In the genomic region with DNA sequence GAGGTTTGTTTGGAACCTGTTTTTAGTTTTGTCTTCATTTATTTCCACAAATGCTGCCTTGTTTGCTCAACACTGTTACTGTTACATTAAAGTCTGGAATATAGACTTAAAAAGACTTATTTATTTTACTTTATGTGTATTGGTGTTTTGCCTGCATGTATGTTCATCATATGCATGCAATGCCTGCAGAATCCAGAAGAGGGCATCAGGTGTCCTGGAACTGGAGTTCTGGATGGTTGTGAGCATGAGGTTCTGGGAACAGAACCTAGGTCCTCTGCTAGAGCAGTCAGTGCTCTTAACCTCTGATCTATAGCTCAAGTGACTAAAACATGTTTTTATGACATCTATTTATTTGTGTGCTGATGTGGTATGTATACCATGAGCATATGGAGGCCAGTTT, we compare ENCODE assay signal across 33 mouse cellular contexts. TPM values are rescaled to one million over a fixed set of nuclear protein-coding genes. Genes with fewer than 3 reads are reported as not detected.
DNase-seq lines count a peak whose midpoint lies in the region; ATAC-seq and TF ChIP-seq lines count a peak whose summit lies in the region.
"Had no signal": no experiment of that assay in that cellular context is flagged by ENCODE, and none has a peak within 500 bp of the region (broad histone marks: within the 10 kb centered on the region; RNA-seq: fewer than 3 reads in every experiment).

No protein-coding gene starts in this region.

- intact Hi-C loops in heart, adult 2 months (cut with DNase I): no loop called here

- no peaks in the 10 kb centered on the region for H3K4me1 ChIP-seq in heart, adult 2 months (ENCODE audit: control insufficient read depth, insufficient read depth, low read length)
- H3K4me1 ChIP-seq in liver, embryonic 14.5 days (replicated peaks; ENCODE audit: control insufficient read depth in 2 of 2, insufficient read depth in 2 of 2, low read length in 1 of 2): no peaks in the 10 kb centered on the region
- H3K4me1 ChIP-seq in MEL (ENCODE audit: control insufficient read depth in 1 of 2, insufficient read depth in 2 of 2, low read length in 2 of 2): peaks cover 0 to 8% of the 10 kb centered on the region in 2 experiments; a peak in 3 of 4 replicates
- H3K4me1 ChIP-seq: forebrain, embryonic 15.5 days; hindbrain, embryonic 10.5 days; limb, embryonic 15.5 days; midbrain, embryonic 15.5 days; neural tube, embryonic 13.5 days had no signal

- ATAC-seq in liver, embryonic 14.5 days (ENCODE audit: insufficient read depth): no peak
- ATAC-seq: activated CD4-positive, CD25-positive, alpha-beta regulatory T cell, adult 4 months; forebrain, embryonic 15.5 days; midbrain, embryonic 15.5 days had no signal

- H3K79me2 ChIP-seq in heart, adult 2 months (replicated peaks; ENCODE audit: control insufficient read depth, insufficient read depth, low read length): no peaks in the 10 kb centered on the region
- no peaks in the 10 kb centered on the region for H3K79me2 ChIP-seq in MEL (ENCODE audit: control insufficient read depth, insufficient read depth, low read length, poor library complexity)

- no peak for TF ChIP-seq EP300 in heart, adult 2 months (IDR thresholded peaks at IDR 0.05; ENCODE audit: insufficient read depth, low read depth, low read length)
- TF ChIP-seq EP300 in liver, embryonic 14.5 days (IDR thresholded peaks at IDR 0.05; ENCODE audit: low read depth): no peak
- no peak for TF ChIP-seq EP300 in MEL (IDR thresholded peaks at IDR 0.05; ENCODE audit: low read depth in 1 of 2, low read length in 2 of 2)

- no peak overlapping the region for H3K27ac ChIP-seq in heart, adult 2 months
- H3K27ac ChIP-seq in liver, embryonic 14.5 days: no peak overlapping the region
- no peak overlapping the region for H3K27ac ChIP-seq in MEL (ENCODE audit: control insufficient read depth, low read depth, low read length)
- H3K27ac ChIP-seq: forebrain, embryonic 15.5 days; heart, embryonic 10.5 days; hindbrain, embryonic 10.5 days; limb, embryonic 15.5 days; midbrain, embryonic 15.5 days; neural tube, embryonic 13.5 days had no signal

- no peak for DNase-seq in heart, adult 2 months
- no peak for DNase-seq in heart, adult 18-20 months
- no peak for DNase-seq in liver, embryonic 14.5 days (ENCODE audit: low read depth in 3 of 3, low spot score in 3 of 3)
- no peak for DNase-seq in liver
- DNase-seq in MEL (ENCODE audit: low read depth, low spot score): peak; percentile 43
- DNase-seq in brain, embryonic 14.5 days (ENCODE audit: low read depth): no peak
- DNase-seq in thymus, postnatal 10 days (ENCODE audit: low spot score in 2 of 2): no peak
- no peak for DNase-seq in kidney, postnatal 10 days
- DNase-seq: adrenal gland, adult 8-10 months; B cell, adult 2 months; cerebellum, adult 2 months; cerebellum, postnatal 25 days; embryo, embryonic 11 days; gastrocnemius, postnatal 14 days; kidney, adult 2 months; kidney, postnatal 25 days; lung, adult 18-20 months; lung, postnatal 36 days; retina, postnatal 1 day; right cerebral cortex, postnatal 25 days; spleen, adult 18-20 months; thymus, postnatal 14 days had no signal

- TF ChIP-seq POLR2A in heart, adult 2 months (IDR thresholded peaks at IDR 0.05; ENCODE audit: insufficient read depth, low read depth, low read length): no peak
- TF ChIP-seq POLR2A in MEL (IDR thresholded peaks at IDR 0.05; ENCODE audit: control insufficient read depth in 1 of 2, insufficient read depth in 1 of 2, low read depth in 1 of 2, low read length in 2 of 2, poor library complexity in 1 of 2): no peak
- no peak for TF ChIP-seq POLR2A in brain, embryonic 14.5 days (IDR thresholded peaks at IDR 0.05; ENCODE audit: borderline replicate concordance, extremely low read depth, insufficient read depth, insufficient read length, poor library complexity, severe bottlenecking)

- no peak overlapping the region for H3K4me2 ChIP-seq in liver, embryonic 14.5 days (ENCODE audit: low read depth)
- H3K4me2 ChIP-seq: forebrain, embryonic 15.5 days; limb, embryonic 15.5 days; midbrain, embryonic 15.5 days; neural tube, embryonic 13.5 days had no signal

- H3K4me3 ChIP-seq in heart, adult 2 months: no peak overlapping the region
- H3K4me3 ChIP-seq in liver, embryonic 14.5 days (ENCODE audit: insufficient read depth in 1 of 2, low read depth in 2 of 2, low read length in 2 of 2): no peak overlapping the region
- H3K4me3 ChIP-seq in MEL (ENCODE audit: control insufficient read depth in 1 of 2, insufficient read depth in 1 of 2, low read depth in 2 of 2, low read length in 2 of 2): no peak overlapping the region
- H3K4me3 ChIP-seq: forebrain, embryonic 15.5 days; heart, embryonic 10.5 days; hindbrain, embryonic 10.5 days; limb, embryonic 15.5 days; midbrain, embryonic 15.5 days; myocyte; neural tube, embryonic 13.5 days had no signal

- 0 out of 2 replicates have a peak, but pooled peaks have one; percentile 20 for TF ChIP-seq CTCF in heart, adult 2 months (IDR thresholded peaks at IDR 0.05)
- peak; percentile 40 for TF ChIP-seq CTCF in liver, embryonic 14.5 days (IDR thresholded peaks at IDR 0.05; ENCODE audit: low read depth)
- TF ChIP-seq CTCF in MEL (IDR thresholded peaks at IDR 0.05 in 2 of 3, conservative IDR thresholded peaks at IDR 0.05 in 1 of 3; ENCODE audit: control insufficient read depth in 1 of 3, insufficient read depth in 1 of 3, low read depth in 2 of 3, low read length in 3 of 3, poor library complexity in 1 of 3, severe bottlenecking in 1 of 3): peak; percentile 18 to 40 (median 35); a peak in 4 of 6 replicates
- peak; percentile 3; the same call in 1 of the 2 replicates for TF ChIP-seq CTCF in brain, embryonic 14.5 days (IDR thresholded peaks at IDR 0.05; ENCODE audit: borderline replicate concordance, extremely low read depth, insufficient read depth, insufficient read length)

- H3K9ac ChIP-seq in heart, adult 2 months (ENCODE audit: low read depth, low read length): no peak overlapping the region
- no peak overlapping the region for H3K9ac ChIP-seq in liver, embryonic 14.5 days (replicated peaks)
- no peak overlapping the region for H3K9ac ChIP-seq in MEL (ENCODE audit: control insufficient read depth, low read depth, low read length, poor library complexity, severe bottlenecking)
- H3K9ac ChIP-seq: forebrain, embryonic 15.5 days; limb, embryonic 15.5 days; midbrain, embryonic 15.5 days; neural tube, embryonic 13.5 days had no signal

- TF ChIP-seq RAD21 in MEL (IDR thresholded peaks at IDR 0.05; ENCODE audit: low read depth, low read length): peak; percentile 12

- H3K27me3 ChIP-seq in heart, adult 2 months (ENCODE audit: control insufficient read depth, insufficient read depth, low read length): no peaks in the 10 kb centered on the region
- no peaks in the 10 kb centered on the region for H3K27me3 ChIP-seq in liver, embryonic 14.5 days (ENCODE audit: control insufficient read depth, insufficient read depth, low read length)
- no peaks in the 10 kb centered on the region for H3K27me3 ChIP-seq in MEL (ENCODE audit: control insufficient read depth in 1 of 2, insufficient read depth in 2 of 2, low read length in 2 of 2)
- H3K27me3 ChIP-seq: forebrain, embryonic 15.5 days; limb, embryonic 15.5 days; midbrain, embryonic 15.5 days; neural tube, embryonic 13.5 days had no signal

- H3K9me3 ChIP-seq in liver, embryonic 14.5 days (ENCODE audit: control insufficient read depth, low read length): no peaks in the 10 kb centered on the region
- no peaks in the 10 kb centered on the region for H3K9me3 ChIP-seq in MEL (replicated peaks; ENCODE audit: insufficient read depth, low read length)
- H3K9me3 ChIP-seq: forebrain, embryonic 15.5 days; heart, embryonic 10.5 days; hindbrain, embryonic 10.5 days; limb, embryonic 15.5 days; midbrain, embryonic 15.5 days; neural tube, embryonic 13.5 days had no signal

- H3K36me3 ChIP-seq in heart, adult 2 months (ENCODE audit: control insufficient read depth, insufficient read depth, low read length): no peaks in the 10 kb centered on the region
- no peaks in the 10 kb centered on the region for H3K36me3 ChIP-seq in liver, embryonic 14.5 days (replicated peaks; ENCODE audit: control insufficient read depth, insufficient read depth, low read depth)
- H3K36me3 ChIP-seq in MEL (ENCODE audit: control insufficient read depth in 1 of 2, insufficient read depth in 2 of 2, low read length in 2 of 2): peaks cover 0 to 7% of the 10 kb centered on the region in 2 experiments; a peak in 2 of 4 replicates
- H3K36me3 ChIP-seq: forebrain, embryonic 15.5 days; heart, embryonic 10.5 days; hindbrain, embryonic 10.5 days; limb, embryonic 15.5 days; midbrain, embryonic 15.5 days; neural tube, embryonic 13.5 days had no signal

TF ChIP-seq in MEL, 35 proteins besides CTCF, POLR2A, EP300 and RAD21:
- TF ChIP-seq HCFC1 (IDR thresholded peaks at IDR 0.05; ENCODE audit: low read depth, low read length): no peak
- 0 out of 2 replicates have a peak, but pooled peaks have one; percentile 16 for TF ChIP-seq SMC3 (IDR thresholded peaks at IDR 0.05; ENCODE audit: low read depth, low read length)

RNA-seq across cellular contexts. Expression of gene Aven, which starts 25.8 kb away (rescaled TPM):
- total RNA-seq in heart, adult 2 months (2021): 10 to 100 TPM; 16.9 to 18.4 TPM
- 5.8 and 10.5 TPM in 2 replicates for polyA plus RNA-seq in heart, adult 2 months (2012; rRNA removed)
- total RNA-seq in heart, adult 18-20 months (2021): 10 to 100 TPM; 15.3 to 22.5 TPM
- 5.2 and 8.6 TPM in 2 replicates for polyA plus RNA-seq in liver, embryonic 14.5 days (2012; rRNA removed)
- polyA plus RNA-seq in liver, embryonic 14.5 days (2014; fragmentation: Nextera tagmentation; extraction: Ambion mirVana): 5.4 and 5.9 TPM in 2 replicates
- 29.2 and 33.4 TPM in 2 replicates for total RNA-seq in MEL (2012; rRNA removed)
- 10 to 100 TPM; 50.3 to 72.8 TPM for polyA plus RNA-seq in MEL (2012; ENCODE audit: insufficient read depth in 1 of 2, insufficient read length in 2 of 2, low read depth in 1 of 2, low replicate concordance in 2 of 2, missing spikeins in 1 of 2)
- polyA plus RNA-seq in brain, embryonic 14.5 days (2012; rRNA removed): 6.5 and 7.2 TPM in 2 replicates

RNA-seq across cellular contexts. Expression of gene Chrm5, which starts 38.0 kb away (rescaled TPM):
- total RNA-seq in heart, adult 2 months (2021): not detected
- not detected in 2 replicates for polyA plus RNA-seq in heart, adult 2 months (2012; rRNA removed)
- total RNA-seq in heart, adult 18-20 months (2021): not detected
- polyA plus RNA-seq in liver, embryonic 14.5 days (2012; rRNA removed): not detected in 2 replicates
- not detected in 2 replicates for polyA plus RNA-seq in liver, embryonic 14.5 days (2014; fragmentation: Nextera tagmentation; extraction: Ambion mirVana)
- not detected in 2 replicates for total RNA-seq in MEL (2012; rRNA removed)
- polyA plus RNA-seq in MEL (2012; ENCODE audit: insufficient read depth in 1 of 2, insufficient read length in 2 of 2, low read depth in 1 of 2, low replicate concordance in 2 of 2, missing spikeins in 1 of 2): not detected
- 0.21 and 0.63 TPM in 2 replicates for polyA plus RNA-seq in brain, embryonic 14.5 days (2012; rRNA removed)
- total RNA-seq: adrenal gland, adult 8-10 months; gastrocnemius, postnatal 14 days; megakaryocyte-erythroid progenitor cell, adult 5-6 weeks had no signal
- polyA plus RNA-seq: activated CD4-positive, CD25-positive, alpha-beta regulatory T cell, adult 4 months; heart, embryonic 10.5 days; heart, embryonic 16.5 days; hindbrain, embryonic 10.5 days; kidney, adult 2 months; myocyte; testis, adult 2 months had no signal
